Mouse (Mus musculus): Measurements from ENCODE around the gene Jmjd8. TPM values are rescaled to one million over a fixed set of nuclear protein-coding genes. Genes with fewer than 3 reads are reported as not detected.

The Jmjd8 gene
- polyA plus RNA-seq, 1 experiment = 15.5 TPM

GRCm38 (mm10) chr17:25832436-25833290 lies 4.0 kb downstream of the Jmjd8 start:
- peaks cover under 1% of the 10 kb centered on the region for H3K36me3 ChIP-seq (ENCODE audit: control insufficient read depth, insufficient read depth)

DNA sequence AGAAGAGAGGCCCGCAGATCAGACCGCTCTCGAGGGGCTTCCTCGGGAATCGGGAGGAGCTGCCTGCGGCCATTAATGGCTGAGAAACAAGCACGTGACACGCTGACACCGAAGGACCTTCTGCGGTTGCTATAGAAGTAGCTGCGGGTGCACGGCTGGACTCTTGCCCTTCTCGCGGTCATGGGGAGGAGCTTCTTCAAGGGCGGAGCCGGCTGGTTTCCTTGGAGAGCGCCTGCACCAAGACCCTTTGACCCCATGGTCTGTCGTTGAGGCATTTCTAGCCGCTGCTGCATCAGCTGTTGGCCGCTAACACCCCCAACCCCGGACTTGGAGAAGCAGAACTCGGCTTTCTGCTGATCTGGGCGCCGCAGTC lies 4.6 kb downstream of the Jmjd8 start, which contains the start of gene Stub1:
Gene Stub1 (minus strand): TSS at position 114 of the 373 bp plus-strand sequence.
- Histone ChIP-seq H3K79me2 (ENCODE audit: control insufficient read depth, insufficient read depth) (peaks cover 37% of the 10 kb centered on the region), H3K36me3 (ENCODE audit: control insufficient read depth, insufficient read depth) (peaks cover 6% of the 10 kb centered on the region), H3K4me3 (peak within 1 kb of the TSS; percentile 52), H3ac (ENCODE audit: control insufficient read depth, insufficient read length) (peak within 1 kb of the TSS; percentile 46), H3K27me3 (ENCODE audit: control insufficient read depth, insufficient read depth, insufficient read length) (no peaks in the 10 kb centered on the region), H3K4me2 (ENCODE audit: low read depth) (peak within 1 kb of the TSS; percentile 94)
- peak; percentile 70 for TF ChIP-seq POLR2AphosphoS2 (IDR thresholded peaks at IDR 0.05; ENCODE audit: insufficient read length, low read depth)
- TF ChIP-seq MYOG (IDR thresholded peaks at IDR 0.05; ENCODE audit: control insufficient read depth in 1 of 3, insufficient read depth in 1 of 3, insufficient read length in 2 of 3, low read depth in 2 of 3) = peak; percentile 29 to 84 (median 59)
- no peak for TF ChIP-seq REST (IDR thresholded peaks at IDR 0.05; ENCODE audit: insufficient read depth, insufficient read length)
- peak; percentile 63 for TF ChIP-seq SRF (IDR thresholded peaks at IDR 0.05; ENCODE audit: control insufficient read depth, insufficient read length, low read depth)
- TF ChIP-seq MYOD1 (IDR thresholded peaks at IDR 0.05; ENCODE audit: control insufficient read depth in 1 of 3, insufficient read length in 2 of 3, low read depth in 2 of 3) = peak in 2 of 3 experiments; percentile 67 to 72
- no peak for TF ChIP-seq CEBPB (IDR thresholded peaks at IDR 0.05; ENCODE audit: insufficient read depth, poor library complexity, severe bottlenecking)
- TF ChIP-seq USF1 (IDR thresholded peaks at IDR 0.05; ENCODE audit: low read depth) = peak; percentile 86
- peak; percentile 38 for TF ChIP-seq POLR2A (IDR thresholded peaks at IDR 0.05; ENCODE audit: insufficient read length, low read depth)

More at GRCm38 (mm10) chr17:25832436-25833290, 4.0 kb downstream of the Jmjd8 start:
- Histone ChIP-seq H3ac (ENCODE audit: control insufficient read depth, insufficient read length) (peak overlapping the region; percentile 46), H3K27me3 (ENCODE audit: control insufficient read depth, insufficient read depth, insufficient read length) (no peaks in the 10 kb centered on the region), H3K4me3 (peak overlapping the region; percentile 52), H3K4me2 (ENCODE audit: low read depth) (peak overlapping the region; percentile 94), H3K79me2 (ENCODE audit: control insufficient read depth, insufficient read depth) (peaks cover 37% of the 10 kb centered on the region)
- peak; percentile 65 for TF ChIP-seq POLR2A (IDR thresholded peaks at IDR 0.05; ENCODE audit: insufficient read length, low read depth)
- TF ChIP-seq MYOG (IDR thresholded peaks at IDR 0.05; ENCODE audit: control insufficient read depth in 1 of 3, insufficient read depth in 1 of 3, insufficient read length in 2 of 3, low read depth in 2 of 3) = no peak
- no peak for TF ChIP-seq REST (IDR thresholded peaks at IDR 0.05; ENCODE audit: insufficient read depth, insufficient read length)
- peak; percentile 94 for TF ChIP-seq USF1 (IDR thresholded peaks at IDR 0.05; ENCODE audit: low read depth)
- peak in 1 of 3 experiments; percentile 9 for TF ChIP-seq MYOD1 (IDR thresholded peaks at IDR 0.05; ENCODE audit: control insufficient read depth in 1 of 3, insufficient read length in 2 of 3, low read depth in 2 of 3)
- TF ChIP-seq CEBPB (IDR thresholded peaks at IDR 0.05; ENCODE audit: insufficient read depth, poor library complexity, severe bottlenecking) = no peak
- peak; percentile 60 for TF ChIP-seq E2F4 (IDR thresholded peaks at IDR 0.05; ENCODE audit: insufficient read depth)
- no peak for TF ChIP-seq TCF3 (IDR thresholded peaks at IDR 0.05; ENCODE audit: insufficient read length, low read depth)
- no peak for TF ChIP-seq SRF (IDR thresholded peaks at IDR 0.05; ENCODE audit: control insufficient read depth, insufficient read length, low read depth)
- TF ChIP-seq POLR2AphosphoS2 (IDR thresholded peaks at IDR 0.05; ENCODE audit: insufficient read length, low read depth) = peak; percentile 66
- no peak for TF ChIP-seq TCF12 (IDR thresholded peaks at IDR 0.05; ENCODE audit: insufficient read depth, poor library complexity, severe bottlenecking)

DNA sequence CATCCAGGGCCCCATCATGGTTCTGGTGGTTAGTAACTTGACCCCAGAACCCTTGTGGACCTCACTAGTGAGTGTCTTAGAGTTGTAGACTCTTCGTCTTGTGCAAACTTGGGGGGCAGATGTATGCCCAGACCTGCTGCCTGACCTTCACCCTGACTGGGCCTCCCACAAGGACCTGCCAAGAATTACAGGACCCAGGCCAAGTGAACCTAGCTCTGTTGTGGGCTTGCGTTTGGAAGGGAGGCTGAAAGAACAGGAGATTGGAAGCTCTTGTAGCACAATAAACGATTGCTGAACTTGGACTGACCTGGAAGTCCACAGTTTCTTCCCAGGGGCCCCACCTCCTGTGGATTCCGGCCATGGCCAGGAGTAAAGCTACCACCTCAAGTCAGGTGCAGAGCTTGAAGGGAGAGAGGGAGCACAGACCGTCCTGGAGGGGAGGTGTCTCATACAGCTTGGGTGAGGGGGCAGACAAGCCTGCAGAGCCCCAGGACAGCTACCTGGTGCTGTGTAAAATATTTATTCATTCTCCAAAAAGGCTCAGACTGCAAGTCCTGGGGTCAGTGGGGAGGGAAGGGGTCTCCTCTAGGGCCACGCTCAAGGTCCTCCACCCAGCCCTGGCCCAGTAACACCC lies 5.4 kb downstream of the Jmjd8 start:
- Histone ChIP-seq H3K79me2 (ENCODE audit: control insufficient read depth, insufficient read depth) (peaks cover 36% of the 10 kb centered on the region), H3K36me3 (ENCODE audit: control insufficient read depth, insufficient read depth) (peaks cover 9% of the 10 kb centered on the region), H3ac (ENCODE audit: control insufficient read depth, insufficient read length) (peak overlapping the region; percentile 46), H3K4me3 (peak overlapping the region; percentile 52), H3K4me2 (ENCODE audit: low read depth) (peak overlapping the region; percentile 94), H3K27me3 (ENCODE audit: control insufficient read depth, insufficient read depth, insufficient read length) (no peaks in the 10 kb centered on the region)
- TF ChIP-seq REST (IDR thresholded peaks at IDR 0.05; ENCODE audit: insufficient read depth, insufficient read length) (no peak), MYOD1 (IDR thresholded peaks at IDR 0.05; ENCODE audit: control insufficient read depth in 1 of 3, insufficient read length in 2 of 3, low read depth in 2 of 3) (no peak), CEBPB (IDR thresholded peaks at IDR 0.05; ENCODE audit: insufficient read depth, poor library complexity, severe bottlenecking) (no peak), USF1 (IDR thresholded peaks at IDR 0.05; ENCODE audit: low read depth) (no peak), POLR2A (IDR thresholded peaks at IDR 0.05; ENCODE audit: insufficient read length, low read depth) (no peak), SRF (IDR thresholded peaks at IDR 0.05; ENCODE audit: control insufficient read depth, insufficient read length, low read depth) (no peak)

GRCm38 (mm10) chr17:25834595-25835222 lies 6.0 kb downstream of the Jmjd8 start:
- Histone ChIP-seq H3K27me3 (ENCODE audit: control insufficient read depth, insufficient read depth, insufficient read length) (no peaks in the 10 kb centered on the region), H3K4me3 (peak overlapping the region; percentile 52), H3K4me2 (ENCODE audit: low read depth) (peak overlapping the region; percentile 94), H3K36me3 (ENCODE audit: control insufficient read depth, insufficient read depth) (peaks cover 10% of the 10 kb centered on the region), H3ac (ENCODE audit: control insufficient read depth, insufficient read length) (no peak overlapping the region), H3K79me2 (ENCODE audit: control insufficient read depth, insufficient read depth) (peaks cover 31% of the 10 kb centered on the region)
- TF ChIP-seq POLR2AphosphoS2 (IDR thresholded peaks at IDR 0.05; ENCODE audit: insufficient read length, low read depth) (no peak), MAX (IDR thresholded peaks at IDR 0.05; ENCODE audit: low read depth) (no peak), E2F4 (IDR thresholded peaks at IDR 0.05; ENCODE audit: insufficient read depth) (no peak), CEBPB (IDR thresholded peaks at IDR 0.05; ENCODE audit: insufficient read depth, poor library complexity, severe bottlenecking) (no peak), REST (IDR thresholded peaks at IDR 0.05; ENCODE audit: insufficient read depth, insufficient read length) (no peak), POLR2A (IDR thresholded peaks at IDR 0.05; ENCODE audit: insufficient read length, low read depth) (no peak), TCF12 (IDR thresholded peaks at IDR 0.05; ENCODE audit: insufficient read depth, poor library complexity, severe bottlenecking) (no peak), MYOG (IDR thresholded peaks at IDR 0.05; ENCODE audit: control insufficient read depth in 1 of 3, insufficient read depth in 1 of 3, insufficient read length in 2 of 3, low read depth in 2 of 3) (no peak), USF1 (IDR thresholded peaks at IDR 0.05; ENCODE audit: low read depth) (no peak), TCF3 (IDR thresholded peaks at IDR 0.05; ENCODE audit: insufficient read length, low read depth) (no peak), SRF (IDR thresholded peaks at IDR 0.05; ENCODE audit: control insufficient read depth, insufficient read length, low read depth) (no peak), MYOD1 (IDR thresholded peaks at IDR 0.05; ENCODE audit: control insufficient read depth in 1 of 3, insufficient read length in 2 of 3, low read depth in 2 of 3) (no peak)

All from myocyte (in vitro differentiated cells).